Mouse (Mus musculus) heart, postnatal 0 days (tissue): ENCODE measurements around the gene Angptl2. TPM values are rescaled to one million over a fixed set of nuclear protein-coding genes. Genes with fewer than 3 reads are reported as not detected.

Experiments
- ATAC-seq: fragments of 200-750 bp; cut with Nextera tagmentation; 2 replicates; pipeline ENCODE4 v1.8.0; 2017; ENCODE audit warnings: low read depth, moderate number of reproducible peaks, moderate library complexity; ENCODE audit not compliant: insufficient read depth
- DNase-seq: peaks from one replicate; pipeline ENCODE4 v3.0.0-alpha.2; 2016; ENCODE audit warnings: low spot score
- H3K27ac ChIP-seq: fragments of 300-500 bp; sonication (generic); 2 replicates; pipeline ENCODE4 v1.5.1; 2014; ENCODE audit warnings: low read depth, mild to moderate bottlenecking
- H3K27me3 ChIP-seq: fragments of 300-500 bp; sonication (generic); 2 replicates; pipeline ENCODE4 v1.6.1; 2014; ENCODE audit warnings: low read length, mixed read lengths; ENCODE audit not compliant: control insufficient read depth, insufficient read depth
- H3K36me3 ChIP-seq: fragments of 300-500 bp; sonication (generic); replicated peaks from 2 replicates; pipeline ENCODE4 v1.6.1; 2014; ENCODE audit warnings: low read length, mixed read lengths; ENCODE audit not compliant: control insufficient read depth, insufficient read depth
- H3K4me1 ChIP-seq: fragments of 300-500 bp; sonication (generic); 2 replicates; pipeline ENCODE4 v1.6.1; 2014; ENCODE audit warnings: antibody characterized with exemption; ENCODE audit not compliant: control insufficient read depth, insufficient read depth
- H3K4me2 ChIP-seq: fragments of 300-500 bp; sonication (generic); 2 replicates; pipeline ENCODE4 v1.6.1; 2014; ENCODE audit warnings: low read depth, mild to moderate bottlenecking, low read length, moderate library complexity
- H3K4me3 ChIP-seq: fragments of 300-500 bp; sonication (generic); 2 replicates; pipeline ENCODE4 v1.5.1; 2014; ENCODE audit warnings: low read depth, low read length
- H3K9ac ChIP-seq: fragments of 300-500 bp; sonication (generic); replicated peaks from 2 replicates; pipeline ENCODE4 v1.6.1; 2014; ENCODE audit warnings: low read depth, low read length, mixed read lengths
- H3K9me3 ChIP-seq: fragments of 300-500 bp; sonication (generic); replicated peaks from 2 replicates; pipeline ENCODE4 v1.6.1; 2016; ENCODE audit warnings: low read length; ENCODE audit not compliant: control insufficient read depth
- CTCF ChIP-seq: IDR thresholded peaks from 2 replicates; pipeline ENCODE4 v1.5.1; 2016; ENCODE audit warnings: antibody characterized with exemption, control low read depth, low read depth
- EP300 ChIP-seq: IDR thresholded peaks from 2 replicates; pipeline ENCODE4 v1.6.1; 2016; ENCODE audit warnings: antibody characterized with exemption, low read depth
- WGBS: fragments of 180-500 bp; shearing (Covaris S2); extraction: QIAGEN DNeasy Blood & Tissue Kit; methylation state at CpG from one replicate; pipeline ENCODE4 v1.1.7; 2014; 5-methylcytosine and 5-hydroxymethylcytosine counted together
- polyA plus RNA-seq: library from polyadenylated mRNA; unstranded; fragments of >200 nt; fragmentation: Nextera tagmentation; extraction: Ambion mirVana; gene quantifications from 2 replicates; pipeline ENCODE4 v1.2.1, GENCODE M21; 2015
- total RNA-seq: library from RNA; depleted of rRNA; stranded (reverse); fragments of >200 nt; gene quantifications from 2 replicates; pipeline ENCODE4 v1.2.3, GENCODE M21; 2014; ENCODE audit warnings: low replicate concordance

Gene Angptl2
- total and polyA plus RNA-seq, 2 experiments from 2014 or later = 66.5 to 124 TPM

GRCm38 (mm10) chr2:33179171-33179929, 36.5 kb upstream of the Angptl2 start:
- DNase-seq = no peak
- WGBS = 82% methylated on average over 14 of the region's 14 CpGs
- no peak for ATAC-seq

GRCm38 (mm10) chr2:33179930-33180630, 35.8 kb upstream of the Angptl2 start:
- H3K4me3 ChIP-seq = no peak overlapping the region
- no peaks in the 10 kb centered on the region for H3K9me3 ChIP-seq
- no peak for TF ChIP-seq EP300
- no peak for TF ChIP-seq CTCF
- H3K36me3 ChIP-seq = no peaks in the 10 kb centered on the region
- H3K27me3 ChIP-seq = no peaks in the 10 kb centered on the region
- H3K4me2 ChIP-seq = no peak overlapping the region
- no peak overlapping the region for H3K9ac ChIP-seq
- DNase-seq (no peak), ATAC-seq (no peak)
- H3K4me1 ChIP-seq = peaks cover 27% of the 10 kb centered on the region
- 0 out of 2 replicates have a peak overlapping the region, but pooled peaks have one; percentile 39 for H3K27ac ChIP-seq
- WGBS = 69% methylated on average over 16 of the region's 16 CpGs

More at GRCm38 (mm10) chr2:33179171-33179929, 36.5 kb upstream of the Angptl2 start:
- TF ChIP-seq CTCF = no peak
- TF ChIP-seq EP300 = no peak
- Histone ChIP-seq H3K4me3 (no peak overlapping the region), H3K9ac (no peak overlapping the region), H3K4me1 (peaks cover 27% of the 10 kb centered on the region), H3K9me3 (no peaks in the 10 kb centered on the region), H3K27me3 (no peaks in the 10 kb centered on the region), H3K27ac (0 out of 2 replicates have a peak overlapping the region, but pooled peaks have one; percentile 39), H3K4me2 (no peak overlapping the region), H3K36me3 (no peaks in the 10 kb centered on the region)

- Histone ChIP-seq H3K36me3 (no peaks in the 10 kb centered on the region), H3K9me3 (no peaks in the 10 kb centered on the region), H3K9ac (no peak overlapping the region), H3K4me3 (no peak overlapping the region), H3K4me1 (peaks cover 41% of the 10 kb centered on the region), H3K4me2 (no peak overlapping the region), H3K27ac (no peak overlapping the region), H3K27me3 (no peaks in the 10 kb centered on the region)
- 87% methylated on average over 7 of the region's 7 CpGs for WGBS
- ATAC-seq (no peak), DNase-seq (no peak)
- TF ChIP-seq EP300 (no peak), CTCF (no peak)
Measured at GRCm38 (mm10) chr2:33183321-33183720, 32.5 kb upstream of the Angptl2 start.

GRCm38 (mm10) chr2:33184641-33185040, 31.2 kb upstream of the Angptl2 start:
- DNase-seq = peak; percentile 63
- H3K27me3 ChIP-seq = no peaks in the 10 kb centered on the region
- no peak for ATAC-seq
- no peak overlapping the region for H3K4me3 ChIP-seq
- no peak overlapping the region for H3K9ac ChIP-seq
- TF ChIP-seq EP300 = no peak
- no peaks in the 10 kb centered on the region for H3K36me3 ChIP-seq
- peaks cover 47% of the 10 kb centered on the region for H3K4me1 ChIP-seq
- no peaks in the 10 kb centered on the region for H3K9me3 ChIP-seq
- 57% methylated on average over 10 of the region's 10 CpGs for WGBS
- no peak overlapping the region for H3K4me2 ChIP-seq
- H3K27ac ChIP-seq = peak overlapping the region; percentile 10; the same call in 1 of the 2 replicates

- no peaks in the 10 kb centered on the region for H3K27me3 ChIP-seq
- H3K27ac ChIP-seq = peak overlapping the region; percentile 57; the same call in 1 of the 2 replicates
- DNase-seq (no peak), ATAC-seq (no peak)
- WGBS = 76% methylated on average over 7 of the region's 7 CpGs
- no peak overlapping the region for H3K4me2 ChIP-seq
- H3K36me3 ChIP-seq = no peaks in the 10 kb centered on the region
- H3K9me3 ChIP-seq = no peaks in the 10 kb centered on the region
- TF ChIP-seq EP300 (no peak), CTCF (peak; percentile 44; the same call in 1 of the 2 replicates)
- H3K4me1 ChIP-seq = peaks cover 44% of the 10 kb centered on the region
- H3K4me3 ChIP-seq = no peak overlapping the region
- H3K9ac ChIP-seq = no peak overlapping the region
Measured at GRCm38 (mm10) chr2:33185258-33185657, 30.6 kb upstream of the Angptl2 start.
